Mouse (Mus musculus) lung, postnatal 0 days (tissue): ENCODE measurements around the gene Nup62.

Source experiments
- CTCF ChIP-seq: IDR thresholded peaks from 2 replicates; pipeline ENCODE4 v1.5.1; 2016; ENCODE audit warnings: antibody characterized with exemption, mild to moderate bottlenecking
- EP300 ChIP-seq: IDR thresholded peaks from 2 replicates; pipeline ENCODE4 v1.6.1; 2016; ENCODE audit warnings: antibody characterized with exemption, mild to moderate bottlenecking, control low read depth

DNA sequence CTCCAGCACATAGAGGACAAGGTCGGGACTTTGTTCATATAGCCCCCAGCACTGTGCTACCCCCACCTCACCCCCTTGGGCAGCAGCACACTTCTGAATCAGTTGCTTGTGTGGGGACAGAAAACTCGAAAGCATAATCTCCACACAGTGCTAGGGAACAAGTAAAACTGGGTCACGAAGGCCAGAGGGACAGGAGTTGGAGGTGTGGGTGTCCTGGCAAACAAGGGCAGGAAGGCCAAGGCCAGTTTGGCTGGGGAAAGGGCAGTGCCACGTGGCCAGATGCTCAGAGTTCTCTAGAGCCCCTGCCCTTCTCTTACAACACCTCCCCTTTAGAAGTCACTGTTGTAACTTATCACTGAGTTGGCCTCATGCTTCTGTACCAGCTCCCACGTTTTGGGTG lies 4.0 kb downstream of the Nup62 start:
- TF ChIP-seq EP300: no peak
- no peak for TF ChIP-seq CTCF
